Mouse (Mus musculus) stomach, postnatal 0 days (tissue): ENCODE results near the gene Gm12258.

ENCODE experiments used
- CTCF ChIP-seq: IDR thresholded peaks from 2 replicates; pipeline ENCODE4 v1.5.1; 2016; ENCODE audit warnings: antibody characterized with exemption, low read depth, mild to moderate bottlenecking, moderate library complexity
- EP300 ChIP-seq: optimal IDR thresholded peaks from 2 replicates; pipeline ENCODE3; 2016; ENCODE audit warnings: antibody characterized with exemption

DNA sequence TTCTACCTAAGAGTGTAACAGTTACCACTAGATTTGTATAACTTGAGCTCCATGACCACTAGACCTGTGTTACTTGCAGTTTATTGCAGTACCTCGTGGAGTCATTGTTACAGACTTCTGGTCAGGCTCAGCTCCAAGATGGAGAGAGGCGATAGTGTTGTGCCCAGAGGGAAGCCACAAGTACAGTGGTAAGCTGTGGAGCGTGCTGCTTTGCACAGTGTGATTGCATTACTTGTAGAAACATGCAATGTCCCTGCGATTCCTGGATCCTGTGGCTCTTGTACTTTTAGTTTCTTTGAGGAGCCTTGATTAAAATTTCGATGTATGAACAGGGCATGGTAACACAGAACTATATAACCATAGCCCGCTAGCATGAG lies 21.0 kb downstream of the Gm12258 start:
- no peak for TF ChIP-seq CTCF
- TF ChIP-seq EP300, result no peak
